Mouse (Mus musculus) bone marrow, adult 2 months (tissue): ENCODE results near the gene Nr5a2.

Experiments used
- CTCF ChIP-seq: fragments of 200-500 bp; IDR thresholded peaks from 2 replicates; pipeline ENCODE4 v1.5.1; 2011; ENCODE audit warnings: low read length, control low read depth; ENCODE audit not compliant: control insufficient read depth, insufficient read depth
- POLR2A ChIP-seq: fragments of 200-500 bp; IDR thresholded peaks from 2 replicates; pipeline ENCODE4 v1.6.1; 2011; ENCODE audit warnings: low read depth, mild to moderate bottlenecking, control low read depth, low read length, borderline replicate concordance; ENCODE audit not compliant: control insufficient read depth

DNA sequence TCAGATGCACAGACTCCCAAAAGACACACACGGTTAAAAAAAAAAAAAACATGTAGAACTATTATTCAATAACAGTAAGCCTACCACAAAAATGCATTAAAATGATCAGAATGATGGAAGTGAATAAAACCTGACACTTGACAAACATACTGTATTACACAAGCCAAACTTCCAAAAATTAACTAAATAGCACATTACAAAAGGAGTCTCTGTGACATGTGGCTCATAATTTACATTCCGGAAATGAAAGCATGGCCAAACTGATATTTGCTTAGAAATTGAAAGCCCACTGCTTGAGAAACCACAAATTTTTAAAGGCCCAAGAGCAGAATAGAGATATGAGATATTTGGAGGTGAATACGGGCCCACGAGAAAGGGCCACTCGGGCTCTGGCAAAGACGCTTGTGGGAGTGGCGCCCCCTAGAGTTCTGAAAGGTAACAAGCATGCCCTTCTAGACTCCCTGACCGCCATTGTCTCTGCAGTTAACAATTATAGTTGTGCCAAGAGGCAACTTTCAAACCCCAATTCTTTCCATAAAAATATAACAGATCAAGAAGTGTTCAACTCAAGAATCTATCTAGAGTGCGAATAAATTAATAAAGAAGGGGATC is 93.7 kb downstream of the Nr5a2 start:
- no peak for TF ChIP-seq POLR2A
- TF ChIP-seq CTCF = peak; percentile 23; the same call in 1 of the 2 replicates
